Mouse (Mus musculus): ENCODE measurements around the gene Olfr1355. TPM values are rescaled to one million over a fixed set of nuclear protein-coding genes. Genes with fewer than 3 reads are reported as not detected.
"Not testable (repeated sequence)": the region's sequence is repeated elsewhere in the genome, so short reads cannot be mapped to it uniquely, and the experiment has no call there.

Gene Olfr1355
- polyA plus RNA-seq (2015; fragmentation: Nextera tagmentation; extraction: Ambion mirVana) = not detected in 2 replicates

- H3K9me3 ChIP-seq (replicated peaks; ENCODE audit: control insufficient read depth, low read length, poor library complexity, severe bottlenecking) = 0 out of 2 replicates have a peak, but pooled peaks cover 4% of the 10 kb centered on the region
- H3K36me3 ChIP-seq (ENCODE audit: control insufficient read depth, insufficient read depth, low read length) = no peaks in the 10 kb centered on the region
- no peak within 1 kb of the TSS for H3K4me3 ChIP-seq (ENCODE audit: low read depth, low read length)
- H3K27me3 ChIP-seq (ENCODE audit: control insufficient read depth, insufficient read depth, low read depth, low read length) = no peaks in the 10 kb centered on the region
- WGBS = 66% methylated on average over 2 of the region's 2 CpGs
- no peak within 1 kb of the TSS for H3K4me2 ChIP-seq (ENCODE audit: low read length)
- H3K27ac ChIP-seq (ENCODE audit: low read length) = no peak within 1 kb of the TSS
- no peak within 1 kb of the TSS for H3K9ac ChIP-seq (ENCODE audit: low read depth, low read length)
- no peaks in the 10 kb centered on the region for H3K4me1 ChIP-seq (ENCODE audit: control insufficient read depth, insufficient read depth, low read length)
- no peak for ATAC-seq
Measured at GRCm38 (mm10) chr10:78875240-78875639, at the start of gene Olfr1355. Olfr1355 (plus strand) TSS chr10:78875540.

- 93% methylated on average over 12 of the region's 12 CpGs for WGBS
- not testable (repeated sequence) for H3K27ac ChIP-seq (ENCODE audit: low read length); H3K27me3 ChIP-seq (ENCODE audit: control insufficient read depth, insufficient read depth, low read depth, low read length); H3K9me3 ChIP-seq (replicated peaks; ENCODE audit: control insufficient read depth, low read length, poor library complexity, severe bottlenecking); H3K4me1 ChIP-seq (ENCODE audit: control insufficient read depth, insufficient read depth, low read length); H3K36me3 ChIP-seq (ENCODE audit: control insufficient read depth, insufficient read depth, low read length); H3K9ac ChIP-seq (ENCODE audit: low read depth, low read length); H3K4me2 ChIP-seq (ENCODE audit: low read length); ATAC-seq; H3K4me3 ChIP-seq (ENCODE audit: low read depth, low read length)
Measured at GRCm38 (mm10) chr10:78840456-78840855, 34.9 kb upstream of the Olfr1355 start.

GRCm38 (mm10) chr10:78852066-78852465, 23.3 kb upstream of the Olfr1355 start, which contains the start of gene Olfr1356:
Olfr1356 (minus strand) TSS chr10:78852166.
- WGBS = 85% methylated on average over 2 of the region's 2 CpGs
- H3K9me3 ChIP-seq (replicated peaks; ENCODE audit: control insufficient read depth, low read length, poor library complexity, severe bottlenecking) = no peaks in the 10 kb centered on the region
- H3K9ac ChIP-seq (ENCODE audit: low read depth, low read length) = no peak within 1 kb of the TSS
- H3K4me1 ChIP-seq (ENCODE audit: control insufficient read depth, insufficient read depth, low read length) = no peaks in the 10 kb centered on the region
- no peaks in the 10 kb centered on the region for H3K36me3 ChIP-seq (ENCODE audit: control insufficient read depth, insufficient read depth, low read length)
- H3K27me3 ChIP-seq (ENCODE audit: control insufficient read depth, insufficient read depth, low read depth, low read length) = no peaks in the 10 kb centered on the region
- no peak within 1 kb of the TSS for H3K4me2 ChIP-seq (ENCODE audit: low read length)
- no peak for ATAC-seq
- H3K27ac ChIP-seq (ENCODE audit: low read length) = no peak within 1 kb of the TSS
- no peak within 1 kb of the TSS for H3K4me3 ChIP-seq (ENCODE audit: low read depth, low read length)

GRCm38 (mm10) chr10:78912871-78913270, 37.5 kb downstream of the Olfr1355 start, which contains the start of gene Olfr1354:
Olfr1354 (plus strand) TSS chr10:78913171.
- H3K27me3 ChIP-seq (ENCODE audit: control insufficient read depth, insufficient read depth, low read depth, low read length); H3K36me3 ChIP-seq (ENCODE audit: control insufficient read depth, insufficient read depth, low read length); H3K27ac ChIP-seq (ENCODE audit: low read length); ATAC-seq; H3K4me2 ChIP-seq (ENCODE audit: low read length); H3K4me1 ChIP-seq (ENCODE audit: control insufficient read depth, insufficient read depth, low read length); H3K4me3 ChIP-seq (ENCODE audit: low read depth, low read length); H3K9ac ChIP-seq (ENCODE audit: low read depth, low read length); H3K9me3 ChIP-seq (replicated peaks; ENCODE audit: control insufficient read depth, low read length, poor library complexity, severe bottlenecking): not testable (repeated sequence)
- WGBS = 81% methylated on average over 1 of the region's 1 CpGs

Other genes starting within 250 kb of the Olfr1355 start
- not detected in 2 replicates for gene Casp14, start 157.2 kb upstream of the Olfr1355 start, polyA plus RNA-seq (2015; fragmentation: Nextera tagmentation; extraction: Ambion mirVana)
- 0.32 and 0.65 TPM in 2 replicates for gene Ccdc105, start 122.5 kb upstream of the Olfr1355 start, polyA plus RNA-seq (2015; fragmentation: Nextera tagmentation; extraction: Ambion mirVana)
- 16.8 and 23.9 TPM in 2 replicates for gene Slc1a6, start 95.0 kb upstream of the Olfr1355 start, polyA plus RNA-seq (2015; fragmentation: Nextera tagmentation; extraction: Ambion mirVana)
- not detected in 2 replicates for gene Olfr1356, start 23.4 kb upstream of the Olfr1355 start, polyA plus RNA-seq (2015; fragmentation: Nextera tagmentation; extraction: Ambion mirVana)
- gene Olfr1354, start 37.6 kb downstream of the Olfr1355 start, polyA plus RNA-seq (2015; fragmentation: Nextera tagmentation; extraction: Ambion mirVana) = not detected in 2 replicates
- gene Olfr8, start 75.1 kb downstream of the Olfr1355 start, polyA plus RNA-seq (2015; fragmentation: Nextera tagmentation; extraction: Ambion mirVana) = not detected in 2 replicates
- gene Olfr1353, start 87.8 kb downstream of the Olfr1355 start, polyA plus RNA-seq (2015; fragmentation: Nextera tagmentation; extraction: Ambion mirVana) = not detected in 2 replicates
- gene Olfr1352, start 105.5 kb downstream of the Olfr1355 start, polyA plus RNA-seq (2015; fragmentation: Nextera tagmentation; extraction: Ambion mirVana) = not detected in 2 replicates
- not detected in 2 replicates for gene Olfr1351, start 136.9 kb downstream of the Olfr1355 start, polyA plus RNA-seq (2015; fragmentation: Nextera tagmentation; extraction: Ambion mirVana)
- gene Olfr57, start 153.2 kb downstream of the Olfr1355 start, polyA plus RNA-seq (2015; fragmentation: Nextera tagmentation; extraction: Ambion mirVana) = 0.51 and 0.62 TPM in 2 replicates
- gene 2610008E11Rik, start 222.1 kb downstream of the Olfr1355 start, polyA plus RNA-seq (2015; fragmentation: Nextera tagmentation; extraction: Ambion mirVana) = 57.1 and 58.6 TPM in 2 replicates